Mouse (Mus musculus) thymus, adult 18-20 months (tissue): ENCODE measurements at regions not wholly inside any gene's neighbourhood (a gene's known extent, or its start where the extent isn't known, plus 50 kb on each side); places are given as distances from the start of the nearest gene placed in this dataset.
A peak's percentile ranks its signal among the peaks of the same experiment; 100 is the strongest.

Source experiments
- DNase-seq, 2 experiments: peaks; one replicate each; pipeline ENCODE4 v3.0.0; 2022; ENCODE audit warnings: mixed read lengths in 2 of 2

DNA sequence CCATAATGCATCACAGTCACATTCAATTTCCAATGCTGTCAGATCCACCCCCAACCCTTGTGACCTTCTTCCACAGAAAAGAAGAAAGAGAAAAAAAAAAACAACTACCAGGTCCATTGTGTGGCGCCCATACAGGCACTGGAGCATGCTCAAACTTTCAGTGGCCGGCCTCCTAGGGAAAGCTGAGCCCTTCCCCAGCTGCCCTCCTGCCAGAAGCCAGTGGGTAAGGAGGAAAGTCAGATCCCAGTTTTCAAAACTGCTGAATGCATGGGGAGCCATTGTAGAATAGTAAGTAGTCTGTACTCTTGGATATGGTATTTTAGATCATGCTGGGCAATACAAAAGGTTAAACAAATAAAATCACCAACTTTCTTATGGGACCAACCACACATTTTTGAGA lies 325.5 kb upstream of the Fam241a start:
- no peak for DNase-seq

GRCm38 (mm10) chr3:128220776-128221550 lies 324.8 kb upstream of the Fam241a start:
- DNase-seq = no peak

DNA sequence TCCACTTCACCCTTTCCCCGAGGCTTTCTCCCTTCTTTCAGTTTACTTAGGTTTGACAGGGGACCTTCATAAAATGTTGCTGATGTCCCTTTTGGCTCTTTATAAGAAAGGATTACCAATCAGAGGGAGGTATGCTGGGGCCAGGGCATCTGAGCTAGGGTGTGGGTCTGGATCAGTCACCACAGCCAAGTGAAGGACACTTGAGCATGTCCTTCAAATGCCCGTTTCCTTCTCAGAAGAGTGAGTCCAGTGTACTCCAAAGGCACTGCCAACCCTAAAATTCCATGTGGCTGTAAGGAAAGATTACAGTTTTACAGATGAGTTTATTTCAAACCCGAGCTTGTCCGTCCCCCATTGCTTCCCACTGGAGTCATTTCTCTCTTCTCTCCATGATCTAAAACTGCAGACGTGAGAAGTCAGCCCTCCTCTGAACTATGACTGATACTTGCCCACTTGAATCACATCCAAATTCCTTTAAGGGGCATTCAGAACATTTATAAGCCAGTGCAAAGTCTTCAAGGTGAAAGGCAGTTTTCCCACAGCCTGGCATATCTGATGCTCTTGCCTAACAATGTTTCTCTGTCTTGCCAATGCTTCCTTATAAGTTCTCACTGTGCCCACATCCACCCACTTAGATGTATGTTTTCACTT lies 321.8 kb upstream of the Fam241a start:
- no peak for DNase-seq

GRCm38 (mm10) chr3:128212256-128212655 lies 316.1 kb upstream of the Fam241a start:
- DNase-seq = no peak

DNA sequence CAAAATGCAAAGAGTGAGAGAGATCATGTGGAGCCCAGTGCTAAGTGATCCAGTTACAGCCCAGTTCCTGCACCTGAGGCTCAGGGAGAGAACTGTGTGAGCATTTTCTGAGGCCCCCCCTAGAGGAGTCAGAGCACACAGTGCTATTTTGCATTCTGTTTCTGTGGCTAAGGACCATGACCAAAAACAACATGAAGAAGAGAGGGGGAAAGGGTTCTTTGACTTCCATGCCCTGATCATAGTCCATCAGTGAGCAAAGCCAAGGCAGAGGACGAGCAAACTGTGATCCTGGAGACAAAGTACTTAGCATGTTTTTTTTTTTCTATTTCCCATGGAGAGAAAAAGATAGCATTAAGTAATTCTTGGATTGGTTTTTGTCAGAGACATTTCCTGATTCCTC lies 314.5 kb upstream of the Fam241a start:
- no peak for DNase-seq

- no peak for DNase-seq
These were observed 310.8 kb upstream of the Fam241a start for GRCm38 (mm10) chr3:128206948-128207347.

- no peak for DNase-seq
These were observed 310.4 kb upstream of the Fam241a start for GRCm38 (mm10) chr3:128206483-128206882.

GRCm38 (mm10) chr3:128200574-128201235 lies 304.6 kb upstream of the Fam241a start:
- DNase-seq = no peak

GRCm38 (mm10) chr3:128199466-128199865 lies 303.3 kb upstream of the Fam241a start:
- DNase-seq = no peak

- DNase-seq = no peak
These were observed 296.1 kb upstream of the Fam241a start for GRCm38 (mm10) chr3:128192046-128192800.

- DNase-seq = no peak
These were observed 291.4 kb upstream of the Fam241a start for GRCm38 (mm10) chr3:128187330-128188044.

DNA sequence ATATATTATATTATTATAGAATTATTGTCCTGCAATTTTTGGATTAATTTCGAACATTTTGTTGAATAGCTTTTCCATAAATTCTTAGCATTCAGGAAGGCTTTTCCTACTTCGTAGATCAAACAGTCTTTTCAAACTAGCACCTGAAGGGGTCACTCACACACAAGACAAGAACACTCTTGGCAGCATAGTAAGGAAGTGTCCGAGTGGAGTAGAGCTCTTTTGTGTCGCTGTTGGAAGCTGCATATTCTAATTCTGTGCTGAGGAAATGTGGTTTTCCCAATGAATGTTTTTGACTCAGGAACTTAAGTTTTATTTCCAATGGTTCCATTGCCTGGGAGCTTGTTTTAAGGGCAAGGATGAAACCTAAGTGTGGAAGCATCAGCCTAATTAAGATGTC lies 290.2 kb upstream of the Fam241a start:
- no peak for DNase-seq

DNA sequence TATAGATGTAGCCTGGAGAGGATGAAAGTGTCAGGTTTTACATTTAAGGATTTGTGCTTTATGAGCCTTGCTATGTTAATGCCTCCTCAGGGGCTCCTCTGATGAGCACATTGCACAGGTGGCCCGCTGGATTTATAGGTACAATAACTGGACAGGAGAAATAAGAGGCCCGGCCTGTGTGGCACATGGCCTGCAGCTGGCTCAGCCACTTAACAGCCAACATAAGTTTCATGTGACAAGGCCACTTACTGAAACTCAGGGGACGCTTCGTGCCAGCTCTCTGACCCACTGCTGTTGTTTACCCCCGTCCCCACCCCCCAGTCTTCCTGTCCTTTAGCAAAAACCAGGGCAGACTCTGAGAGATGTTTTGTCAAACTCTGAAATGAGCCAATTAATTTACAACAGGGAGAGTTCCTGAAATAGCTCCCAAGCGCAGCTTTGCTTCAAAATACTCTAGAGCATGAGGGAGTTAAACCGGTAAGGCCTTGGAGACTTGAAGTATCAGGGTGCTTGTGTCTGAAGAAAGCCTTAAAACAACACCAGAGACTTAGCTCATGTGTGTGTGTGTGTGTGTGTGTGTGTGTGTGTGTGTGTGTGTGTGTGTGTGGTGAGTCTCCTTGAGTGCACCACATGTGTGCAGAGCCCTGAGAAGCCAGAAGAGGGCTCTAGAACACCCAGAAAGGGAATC lies 285.2 kb upstream of the Fam241a start:
- DNase-seq = no peak

DNA sequence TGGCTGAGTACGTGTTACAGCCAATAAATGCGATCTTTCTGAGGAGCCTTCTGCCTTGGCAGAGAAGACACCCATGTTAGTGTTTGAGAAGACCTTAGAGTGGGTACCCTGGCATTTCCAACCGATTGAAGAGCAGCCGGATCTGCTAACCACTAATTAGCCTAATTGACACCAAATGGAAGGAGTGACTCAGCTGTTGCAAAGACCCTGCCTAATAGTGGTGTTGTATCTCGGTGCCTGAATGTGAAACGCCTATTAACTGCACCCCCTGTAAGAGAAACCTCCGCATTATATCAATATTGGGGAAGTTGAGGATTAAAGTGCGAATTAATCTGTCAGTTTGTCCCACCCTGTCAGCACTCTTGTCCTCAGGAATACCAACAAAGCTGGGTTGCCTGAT lies 253.1 kb upstream of the Fam241a start:
- no peak for DNase-seq

DNA sequence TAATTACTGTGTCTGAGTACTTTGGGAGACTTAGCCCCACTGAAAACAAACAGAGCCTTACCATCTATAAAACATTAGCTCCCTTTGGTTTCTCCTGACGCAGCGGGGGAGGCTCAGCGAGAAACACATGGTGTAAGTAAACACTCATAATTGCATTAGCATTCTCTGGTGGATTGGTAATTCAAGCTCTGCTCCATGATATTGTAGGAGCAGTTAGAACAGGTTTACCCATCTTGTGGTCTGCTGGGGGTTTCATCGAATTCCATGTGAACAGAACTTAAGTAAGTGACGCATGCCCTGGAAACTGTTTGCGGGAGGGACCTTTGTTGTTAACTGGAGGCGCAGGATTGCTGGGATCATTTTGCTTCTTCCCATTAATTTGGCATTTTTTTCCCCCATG lies 249.2 kb upstream of the Fam241a start:
- DNase-seq = no peak

- no peak for DNase-seq
These were observed 231.7 kb upstream of the Fam241a start for GRCm38 (mm10) chr3:128127836-128128235.

- DNase-seq = no peak
These were observed 230.5 kb upstream of the Fam241a start for GRCm38 (mm10) chr3:128126664-128127063.

GRCm38 (mm10) chr3:128122111-128122510 lies 226.0 kb upstream of the Fam241a start:
- DNase-seq = peak; percentile 14 to 27

DNA sequence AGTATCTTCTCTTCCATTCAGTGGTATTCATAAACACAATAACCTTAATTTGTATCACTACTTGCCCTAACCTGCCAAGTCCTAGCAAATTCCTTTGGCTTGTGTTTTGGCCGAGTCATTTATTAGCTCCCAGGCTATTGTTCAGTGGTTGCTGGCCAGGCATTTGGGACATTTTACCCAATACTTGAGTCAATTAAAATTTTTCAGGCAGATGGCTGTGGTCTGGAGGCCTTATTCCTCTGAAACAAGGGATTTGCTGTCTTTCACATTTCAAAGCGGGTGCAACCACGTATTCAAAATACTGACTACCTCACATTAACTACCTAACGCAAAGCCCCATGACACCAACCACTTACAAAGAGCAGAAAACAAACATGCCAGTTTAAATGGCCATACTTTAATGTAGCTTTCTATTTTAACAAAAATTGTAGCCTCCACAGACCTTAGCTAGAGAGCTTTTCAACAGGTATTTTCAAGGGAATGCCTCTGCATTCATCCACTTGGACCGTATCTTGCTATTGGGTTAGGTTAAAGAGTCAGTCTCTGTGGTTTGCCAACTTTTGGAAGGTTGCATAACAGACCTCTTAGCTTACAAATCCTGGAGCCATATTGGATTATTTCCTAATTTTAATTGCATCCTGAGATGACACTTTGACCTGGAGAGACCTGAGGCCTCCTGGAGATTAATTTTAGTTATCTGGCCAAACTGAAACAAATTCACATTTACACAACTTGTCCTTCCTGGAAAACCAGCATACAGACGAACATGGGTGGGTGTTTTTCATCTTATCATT lies 224.7 kb upstream of the Fam241a start:
- DNase-seq = no peak

DNA sequence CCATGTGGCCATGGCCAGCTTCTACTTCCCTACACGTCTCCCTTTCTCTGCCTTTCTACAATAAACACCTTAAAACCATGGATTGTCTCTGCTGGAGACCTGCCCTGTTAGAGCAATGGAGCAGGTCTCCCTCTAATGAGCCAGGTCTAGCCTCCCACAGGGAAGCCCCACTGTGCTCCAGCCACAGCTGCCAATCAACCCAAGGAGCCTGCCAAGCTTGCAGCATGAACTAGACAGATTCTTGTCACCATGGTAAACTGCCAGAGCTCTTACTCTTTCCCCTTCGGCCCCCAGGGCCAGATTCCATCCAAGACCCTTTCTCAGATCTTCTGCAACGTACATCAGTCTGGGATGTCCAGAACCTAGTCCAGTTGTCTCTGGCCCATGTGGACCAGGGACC lies 217.1 kb upstream of the Fam241a start:
- DNase-seq = no peak

DNA sequence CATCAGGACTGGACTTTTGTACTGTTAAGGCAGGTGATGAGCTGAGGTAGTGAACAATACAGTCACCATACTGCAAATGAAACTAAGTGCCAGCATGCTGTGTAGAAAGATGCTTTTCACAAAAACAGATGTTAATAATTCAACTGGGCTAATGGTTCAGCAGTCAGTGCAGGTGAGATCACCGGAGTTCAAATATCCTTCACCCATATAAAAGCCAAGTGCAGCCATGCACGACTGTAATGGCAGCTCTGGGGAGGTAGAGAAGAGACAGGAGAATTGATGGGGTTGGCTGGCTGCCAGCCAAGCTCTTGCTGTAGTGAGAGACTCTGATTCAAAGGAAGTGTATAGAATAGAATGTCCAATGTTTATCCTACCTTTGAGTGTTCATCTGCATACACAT lies 214.3 kb upstream of the Fam241a start:
- DNase-seq = no peak
